Mouse (Mus musculus) heart, adult 2 months (tissue): ENCODE data around the gene Klhl12. TPM values are rescaled to one million over a fixed set of nuclear protein-coding genes. Genes with fewer than 3 reads are reported as not detected.

Experiments
- DNase-seq, 2 experiments: peaks; one replicate each; pipeline ENCODE4 v3.0.0; 2021
- H3K27ac ChIP-seq: fragments of 200-600 bp; 2 replicates; pipeline ENCODE4 v1.8.1; 2022
- H3K27me3 ChIP-seq: fragments of 200-500 bp; 2 replicates; pipeline ENCODE4 v1.6.1; 2012; ENCODE audit warnings: mild to moderate bottlenecking, low read length, inconsistent platforms, mixed read lengths; ENCODE audit not compliant: control insufficient read depth, insufficient read depth
- H3K36me3 ChIP-seq: fragments of 200-500 bp; 2 replicates; pipeline ENCODE4 v1.6.1; 2012; ENCODE audit warnings: low read length, inconsistent platforms; ENCODE audit not compliant: control insufficient read depth, insufficient read depth
- H3K4me1 ChIP-seq: fragments of 200-500 bp; 2 replicates; pipeline ENCODE4 v1.6.1; 2011; ENCODE audit warnings: low read length; ENCODE audit not compliant: control insufficient read depth, insufficient read depth
- H3K4me3 ChIP-seq: fragments of 200-600 bp; 2 replicates; pipeline ENCODE4 v1.8.1; 2022
- H3K79me2 ChIP-seq: fragments of 200-500 bp; replicated peaks from 2 replicates; pipeline ENCODE4 v1.6.1; 2012; ENCODE audit warnings: mild to moderate bottlenecking, inconsistent platforms, low read length, moderate library complexity, mixed read lengths; ENCODE audit not compliant: control insufficient read depth, insufficient read depth
- H3K9ac ChIP-seq: fragments of 200-500 bp; 2 replicates; pipeline ENCODE4 v1.6.1; 2012; ENCODE audit warnings: low read depth, mild to moderate bottlenecking, control low read depth, inconsistent platforms, low read length, mixed read lengths
- CTCF ChIP-seq: fragments of 200-600 bp; IDR thresholded peaks from 2 replicates; pipeline ENCODE4 v1.8.1; 2022; ENCODE audit warnings: antibody characterized with exemption, mild to moderate bottlenecking, moderate library complexity
- EP300 ChIP-seq: fragments of 200-500 bp; IDR thresholded peaks from 2 replicates; pipeline ENCODE4 v1.6.1; 2011; ENCODE audit warnings: low read depth, low read length, control low read depth; ENCODE audit not compliant: insufficient read depth
- POLR2A ChIP-seq: fragments of 200-500 bp; IDR thresholded peaks from 2 replicates; pipeline ENCODE4 v1.6.1; 2011; ENCODE audit warnings: mild to moderate bottlenecking, low read depth, low read length, control low read depth; ENCODE audit not compliant: insufficient read depth
- WGBS: fragments of 180-500 bp; shearing (Covaris S2); methylation state at CpG from one replicate; pipeline ENCODE4 v1.1.7; 2018; 5-methylcytosine and 5-hydroxymethylcytosine counted together
- intact Hi-C: fragments of 180-260 bp; cut with DNase I; formaldehyde crosslinking; loops from one replicate; pipeline ENCODE4 v1.15.1; 2025
- polyA plus RNA-seq: library from polyadenylated mRNA; depleted of rRNA; stranded (reverse); fragments of >200 nt; gene quantifications from 2 replicates; pipeline ENCODE4 v1.2.3, GENCODE M21; 2012
- total RNA-seq, 2 experiments: library from RNA; stranded (reverse); gene quantifications; 2 replicates each; pipeline ENCODE4 v1.2.3; 2021

Klhl12 gene
- total and polyA plus RNA-seq, 3 experiments, result 9.3 to 21.8 (median 20.2) TPM

- peak overlapping the region; percentile 39 for H3K9ac ChIP-seq
- peaks cover 24% of the 10 kb centered on the region for H3K36me3 ChIP-seq
- peak overlapping the region; percentile 97 for H3K4me3 ChIP-seq
- peaks cover 1% of the 10 kb centered on the region for H3K79me2 ChIP-seq
- DNase-seq, result no peak
- intact Hi-C loops, result loop anchor here (2.0 to 5.0 kb wide), 3 partner anchors 32 to 78 kb away; partner anchors contain the start of gene Rabif
- 10% methylated on average over 11 of the region's 11 CpGs for WGBS
- no peaks in the 10 kb centered on the region for H3K27me3 ChIP-seq
- TF ChIP-seq CTCF (peak; percentile 42), POLR2A (no peak), EP300 (no peak)
- H3K27ac ChIP-seq, result peak overlapping the region; percentile 99
- H3K4me1 ChIP-seq, result peaks cover 10% of the 10 kb centered on the region
Observed at GRCm38 (mm10) chr1:134414501-134415167, 40.7 kb upstream of the Klhl12 start.

- Histone ChIP-seq H3K79me2 (peaks cover 2% of the 10 kb centered on the region), H3K27ac (peak within 1 kb of the TSS; percentile 99), H3K9ac (peak within 1 kb of the TSS; percentile 79), H3K27me3 (no peaks in the 10 kb centered on the region), H3K4me3 (peak within 1 kb of the TSS; percentile 97), H3K36me3 (peaks cover 27% of the 10 kb centered on the region), H3K4me1 (peaks cover 14% of the 10 kb centered on the region)
- under 1% methylated on average over 73 of the region's 77 CpGs for WGBS
- DNase-seq, result peak; percentile 97 to 99
- intact Hi-C loops, result loop anchor here (2.0 to 5.0 kb wide), 3 partner anchors 33 to 77 kb away; partner anchors contain the start of gene Rabif
- TF ChIP-seq POLR2A, result peak; percentile 90
- peak; percentile 27; the same call in 1 of the 2 replicates for TF ChIP-seq CTCF
- no peak for TF ChIP-seq EP300
Observed at GRCm38 (mm10) chr1:134415168-134415831, 40.0 kb upstream of the Klhl12 start, which contains the start of gene Adipor1. Gene Adipor1 (plus strand): TSS chr1:134415378.

GRCm38 (mm10) chr1:134418414-134418975 lies 36.8 kb upstream of the Klhl12 start:
- intact Hi-C loops, result loop anchor here (5.0 kb wide), 2 partner anchors 36 to 74 kb away; partner anchors contain the start of gene Rabif
- Histone ChIP-seq H3K4me1 (peaks cover 18% of the 10 kb centered on the region), H3K9ac (0 out of 2 replicates have a peak overlapping the region, but pooled peaks have one; percentile 20), H3K27ac (peak overlapping the region; percentile 99), H3K4me3 (no peak overlapping the region), H3K36me3 (peaks cover 33% of the 10 kb centered on the region), H3K79me2 (peaks cover 10% of the 10 kb centered on the region), H3K27me3 (no peaks in the 10 kb centered on the region)
- DNase-seq, result no peak
- WGBS, result 32% methylated on average over 2 of the region's 2 CpGs
- TF ChIP-seq POLR2A (no peak), EP300 (no peak), CTCF (no peak)

- intact Hi-C loops, result loop anchor here (5.0 kb wide), 2 partner anchors 37 to 73 kb away; partner anchors contain the start of gene Rabif
- TF ChIP-seq POLR2A (no peak), CTCF (no peak), EP300 (no peak)
- no peak for DNase-seq
- peaks cover 32% of the 10 kb centered on the region for H3K36me3 ChIP-seq
- H3K27ac ChIP-seq, result peak overlapping the region; percentile 99
- H3K4me3 ChIP-seq, result peak overlapping the region; percentile 1; the same call in 1 of the 2 replicates
- peaks cover 17% of the 10 kb centered on the region for H3K4me1 ChIP-seq
- H3K9ac ChIP-seq, result no peak overlapping the region
- H3K79me2 ChIP-seq, result peaks cover 10% of the 10 kb centered on the region
- WGBS, result 15% methylated on average over 1 of the region's 1 CpGs
- no peaks in the 10 kb centered on the region for H3K27me3 ChIP-seq
Observed at GRCm38 (mm10) chr1:134419176-134419575, 36.2 kb upstream of the Klhl12 start.

GRCm38 (mm10) chr1:134419751-134420458 lies 35.4 kb upstream of the Klhl12 start:
- H3K79me2 ChIP-seq, result peaks cover 10% of the 10 kb centered on the region
- peak overlapping the region; percentile 99 for H3K27ac ChIP-seq
- 22% methylated on average over 5 of the region's 5 CpGs for WGBS
- TF ChIP-seq POLR2A (no peak), EP300 (no peak), CTCF (no peak)
- peaks cover 16% of the 10 kb centered on the region for H3K4me1 ChIP-seq
- H3K36me3 ChIP-seq, result peaks cover 28% of the 10 kb centered on the region
- no peak overlapping the region; the same call in 1 of the 2 replicates for H3K9ac ChIP-seq
- H3K27me3 ChIP-seq, result no peaks in the 10 kb centered on the region
- intact Hi-C loops, result loop anchor here (5.0 kb wide), 2 partner anchors 38 to 72 kb away; partner anchors contain the start of gene Rabif
- H3K4me3 ChIP-seq, result peak overlapping the region; percentile 15; the same call in 1 of the 2 replicates
- DNase-seq, result peak in 1 of 2 experiments; percentile 22
